Mouse (Mus musculus): ENCODE data around the gene Vmn2r88.
"Not testable (repeated sequence)": the region's sequence is repeated elsewhere in the genome, so short reads cannot be mapped to it uniquely, and the experiment has no call there.

Gene Vmn2r88

DNA sequence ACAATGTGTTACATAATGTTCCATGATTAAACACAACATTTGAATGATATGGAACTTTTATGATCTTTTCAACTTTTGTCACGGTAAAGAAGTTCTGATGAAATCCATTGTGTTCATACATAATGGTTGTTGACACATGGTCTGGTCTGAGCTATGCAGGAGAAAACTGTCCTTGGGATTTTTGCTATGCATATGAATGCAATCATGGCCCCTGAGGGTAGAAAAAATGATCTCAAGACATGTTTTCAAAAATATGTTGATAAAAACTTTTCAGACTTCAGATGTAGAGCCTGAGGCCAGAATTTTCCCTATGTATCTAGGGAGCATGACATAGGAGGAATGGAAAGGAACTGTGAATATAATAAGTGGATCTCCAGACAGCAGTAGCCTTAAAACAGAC lies at the start of gene Vmn2r88:
Gene Vmn2r88, plus strand, starts transcription at position 301 of the 400 bp plus-strand sequence.
- DNase-seq (ENCODE audit: low spot score in 2 of 2): no peak

DNA sequence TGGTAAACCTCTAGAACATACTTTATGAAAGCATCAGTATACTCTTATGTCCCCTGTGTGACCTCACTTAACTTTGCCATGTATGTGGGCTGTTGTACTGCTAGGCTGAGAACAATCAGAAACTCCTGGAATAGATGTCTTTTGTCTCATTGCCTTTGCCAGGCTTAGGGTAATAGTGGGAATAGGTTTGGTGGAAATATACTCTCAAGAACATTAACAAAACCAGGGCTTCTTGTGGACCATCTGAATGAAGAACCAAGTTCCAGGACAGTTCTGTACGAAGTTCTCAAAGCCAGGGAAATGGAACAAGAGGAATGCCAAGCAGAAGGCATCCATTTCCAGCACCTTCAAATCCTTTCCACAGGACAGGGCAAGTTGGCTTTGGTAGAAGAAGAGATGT lies 49.2 kb upstream of the Vmn2r88 start, which contains the start of gene Gm7247:
Gene Gm7247, plus strand, starts transcription at position 301 of the 400 bp plus-strand sequence.
- no peak for DNase-seq (ENCODE audit: low spot score in 2 of 2)

DNA sequence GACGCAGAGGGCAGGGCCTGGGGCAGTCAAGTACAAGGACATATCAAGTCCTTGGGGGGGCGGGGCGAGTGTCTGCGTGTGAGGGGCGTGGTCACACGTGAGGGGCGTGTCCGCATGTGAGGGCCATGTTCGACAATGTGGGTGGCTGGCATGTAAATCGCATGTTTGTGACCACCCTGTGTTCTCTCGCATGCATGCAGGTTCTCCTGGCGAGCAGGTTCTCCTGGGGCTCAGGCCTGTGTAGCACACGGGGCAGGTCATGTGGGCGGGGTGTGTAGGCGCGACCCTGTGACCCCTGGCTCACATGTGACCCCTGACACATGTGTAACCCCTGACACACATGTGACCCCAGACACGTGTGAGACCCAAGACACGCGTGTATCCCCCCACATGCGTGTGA lies 27.8 kb upstream of the Vmn2r88 start:
- no peak for DNase-seq (ENCODE audit: low spot score in 2 of 2)

DNA sequence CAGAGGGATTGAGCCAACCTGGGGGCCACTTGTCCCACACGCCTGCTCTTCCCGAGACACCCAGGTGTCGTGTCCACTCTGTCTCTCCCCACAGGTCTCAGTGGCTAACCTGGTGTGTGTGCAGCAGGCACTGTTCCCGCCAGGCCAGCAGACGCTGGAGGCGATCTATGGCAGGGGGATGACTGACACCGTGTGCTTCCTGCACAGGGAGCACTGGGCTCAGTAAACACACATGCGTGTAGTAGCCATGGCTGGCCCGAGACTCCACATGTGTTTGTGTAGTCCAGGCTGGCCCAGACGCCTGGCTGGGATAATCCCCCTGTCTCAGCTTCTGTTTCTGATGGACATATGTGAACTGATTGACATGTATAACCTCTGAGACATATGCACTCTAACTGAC lies 26.3 kb upstream of the Vmn2r88 start:
- DNase-seq (ENCODE audit: low spot score in 2 of 2): no peak

DNA sequence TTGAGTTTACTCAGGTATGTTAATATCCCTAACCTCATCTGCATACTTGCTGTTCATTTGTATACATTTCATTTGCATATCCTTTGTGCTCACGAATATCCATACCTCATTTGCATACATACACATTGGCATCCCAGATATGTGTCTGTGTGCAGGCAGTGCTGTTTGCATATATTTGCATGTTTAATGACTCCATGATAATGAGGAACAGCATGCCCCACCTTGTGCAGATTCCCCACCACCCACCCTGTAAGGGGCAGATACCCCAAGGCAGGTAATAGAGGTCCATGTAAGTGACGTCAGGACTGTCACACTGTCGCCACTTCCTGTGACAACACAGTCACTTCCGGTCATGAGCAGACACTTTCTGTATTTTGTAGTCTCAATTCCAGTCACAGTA lies 24.9 kb upstream of the Vmn2r88 start:
- no peak for DNase-seq (ENCODE audit: low spot score in 2 of 2)

DNA sequence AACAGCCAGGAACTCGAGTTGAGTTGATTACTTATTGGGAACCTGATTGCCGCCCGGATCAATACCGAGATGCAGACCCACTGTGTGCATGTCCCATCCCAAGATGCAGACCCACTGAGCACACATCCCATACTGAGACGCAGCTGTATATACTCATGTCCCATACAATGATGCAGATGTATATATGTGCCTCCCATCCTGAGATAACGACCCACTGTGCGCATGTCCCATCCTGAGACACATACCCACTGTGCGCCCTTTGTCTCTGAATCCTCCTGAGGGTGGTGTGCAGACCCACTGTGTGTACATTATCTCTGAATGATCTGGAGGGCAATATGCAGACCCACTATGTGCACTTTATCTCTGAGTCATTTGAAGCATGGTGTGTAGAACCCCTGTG lies 22.9 kb upstream of the Vmn2r88 start:
- no peak for DNase-seq (ENCODE audit: low spot score in 2 of 2)

DNA sequence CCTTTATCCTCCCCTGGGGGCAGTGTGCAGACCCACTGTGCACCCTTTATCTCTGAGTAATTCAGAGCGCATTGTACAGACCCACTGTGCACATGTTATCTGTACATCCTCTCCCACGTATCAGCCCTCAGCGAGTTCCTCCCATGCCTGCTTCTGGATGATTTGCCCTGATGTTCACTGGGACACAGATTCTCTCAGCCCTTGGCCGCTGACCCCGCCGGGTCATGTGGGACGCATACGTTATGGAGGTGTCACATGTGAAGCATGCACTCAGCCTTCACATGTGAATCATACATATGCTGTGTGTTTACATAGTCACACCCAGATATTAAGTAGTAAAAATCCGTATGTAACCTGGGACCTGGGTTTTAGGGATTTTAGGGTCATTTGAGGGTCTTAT lies 22.4 kb upstream of the Vmn2r88 start:
- no peak for DNase-seq (ENCODE audit: low spot score in 2 of 2)

DNA sequence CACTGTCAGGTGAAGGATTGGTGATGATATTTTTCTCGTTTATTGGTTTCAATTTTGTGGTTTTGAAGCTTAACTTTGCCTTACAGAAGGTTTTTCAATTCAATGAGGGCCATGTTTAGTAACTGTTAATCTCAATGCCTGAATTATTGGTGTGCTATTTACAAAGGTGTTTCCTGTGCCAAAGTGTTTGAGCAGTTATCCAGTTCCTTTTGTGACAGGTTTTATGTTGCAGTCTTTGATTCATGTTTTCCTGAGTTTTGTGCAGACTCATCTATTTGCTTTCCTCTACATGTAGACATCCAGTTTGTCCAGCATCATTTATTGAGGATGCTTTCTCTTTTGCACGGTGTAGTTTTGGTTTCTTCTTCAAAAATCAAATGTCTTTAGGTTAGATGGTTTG lies 13.3 kb downstream of the Vmn2r88 start:
- no peak for DNase-seq (ENCODE audit: low spot score in 2 of 2)

DNA sequence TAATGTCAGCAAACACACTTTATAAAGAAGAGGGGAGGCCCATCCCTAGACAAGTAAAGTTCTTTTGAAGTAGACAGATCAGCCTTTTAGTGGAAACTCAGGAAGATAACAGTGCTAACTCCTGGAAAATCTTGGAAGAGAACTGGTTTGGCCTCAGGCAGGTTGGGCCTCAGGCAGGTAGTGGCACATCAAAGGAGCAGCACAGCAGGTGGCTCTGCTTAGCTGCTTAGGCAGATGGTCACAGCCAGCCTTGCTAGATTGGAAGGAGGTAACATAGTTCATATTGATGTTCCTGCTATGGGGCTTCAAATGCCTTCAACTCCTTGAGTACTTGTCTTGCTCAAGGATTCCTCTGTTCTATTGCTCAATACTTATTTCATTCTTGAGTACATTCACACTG lies 19.5 kb downstream of the Vmn2r88 start:
- DNase-seq (ENCODE audit: low spot score in 2 of 2): not testable (repeated sequence)

DNA sequence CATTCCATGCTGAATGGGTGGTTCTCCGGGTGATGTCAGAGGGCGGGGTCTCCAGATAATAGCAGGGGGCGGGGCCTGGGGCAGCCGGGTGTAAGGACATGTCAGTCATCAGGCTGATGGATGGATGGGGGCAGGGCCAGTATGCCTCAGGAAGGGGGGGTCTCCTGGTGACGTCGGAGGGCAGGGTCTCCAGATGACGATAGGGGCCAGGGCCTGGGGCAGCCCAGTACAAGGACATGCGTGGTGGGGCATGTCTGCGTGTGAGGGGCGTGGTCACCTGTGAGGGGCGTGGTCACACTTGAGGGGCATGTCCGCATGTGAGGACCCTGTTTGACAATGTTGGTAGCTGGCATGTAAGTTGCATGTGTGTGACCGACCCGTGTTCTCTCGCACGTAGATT lies 23.9 kb downstream of the Vmn2r88 start:
- no peak for DNase-seq (ENCODE audit: low spot score in 2 of 2)

DNA sequence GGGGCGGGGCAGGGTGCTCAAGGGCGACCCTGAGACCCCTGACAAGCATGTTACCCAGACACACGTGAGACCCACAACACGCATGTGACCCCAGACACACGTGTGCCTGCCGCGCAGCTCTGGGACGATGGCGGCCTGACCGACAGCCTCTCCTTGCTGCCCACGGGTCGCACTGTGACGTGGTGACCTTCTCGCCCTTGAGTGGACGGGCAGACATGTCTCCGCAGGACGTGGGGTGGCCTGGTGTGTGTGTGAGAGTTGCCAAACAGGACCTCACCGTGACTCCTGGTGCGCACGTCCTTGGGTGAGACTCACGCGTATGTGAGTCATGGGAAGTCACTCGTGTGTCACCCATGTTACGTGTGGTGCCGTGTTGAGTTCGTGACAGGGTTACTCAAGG lies 24.4 kb downstream of the Vmn2r88 start:
- DNase-seq (ENCODE audit: low spot score in 2 of 2): no peak

DNA sequence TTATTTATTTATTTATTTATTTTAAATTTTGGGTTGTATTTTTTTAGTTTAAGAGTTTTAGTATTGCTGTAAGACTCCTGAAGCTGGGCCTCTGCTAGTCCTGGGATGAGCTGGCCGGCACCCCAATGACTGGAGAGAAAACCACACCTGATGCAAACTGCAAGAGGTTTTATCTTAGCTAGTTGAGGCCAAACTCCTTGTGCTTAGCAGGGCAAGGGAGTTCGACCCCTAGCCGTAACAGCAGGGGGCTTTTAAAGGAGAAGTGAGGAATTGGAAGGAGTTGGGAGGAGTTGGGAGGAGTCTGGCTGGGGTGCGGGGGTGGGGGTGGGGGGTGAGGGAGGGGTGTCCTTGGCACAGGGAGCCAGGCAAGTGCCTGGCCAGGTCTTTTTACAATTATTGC lies 28.3 kb downstream of the Vmn2r88 start:
- DNase-seq (ENCODE audit: low spot score in 2 of 2): no peak

DNA sequence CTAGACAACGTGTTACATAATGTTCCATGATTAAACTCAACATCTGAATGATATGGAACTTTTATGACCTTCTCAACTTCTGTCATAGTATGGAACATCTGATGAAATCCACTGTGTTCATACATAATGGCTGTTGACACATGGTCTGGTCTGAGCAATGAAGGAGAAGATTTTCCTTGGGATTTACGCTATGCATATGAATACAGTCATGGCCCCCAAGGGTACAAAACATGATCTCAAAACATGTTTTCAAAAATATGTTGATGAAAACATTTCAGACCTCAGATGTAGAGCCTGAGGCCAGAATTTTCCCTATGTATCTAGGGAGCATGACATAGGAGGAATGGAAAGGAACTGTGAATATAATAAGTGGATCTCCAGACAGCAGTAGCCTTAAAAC lies 40.9 kb downstream of the Vmn2r88 start, which contains the start of gene Vmn2r89:
Gene Vmn2r89, plus strand, starts transcription at position 301 of the 400 bp plus-strand sequence.
- not testable (repeated sequence) for DNase-seq (ENCODE audit: low spot score in 2 of 2)

All from spleen, postnatal 10 days (tissue).